Mouse (Mus musculus) heart, adult 2 months (tissue): ENCODE measurements around the gene Slc9a9. TPM values are rescaled to one million over a fixed set of nuclear protein-coding genes. Genes with fewer than 3 reads are reported as not detected.

Experiments used
- DNase-seq, 2 experiments: peaks; one replicate each; pipeline ENCODE4 v3.0.0; 2021
- H3K27ac ChIP-seq: fragments of 200-600 bp; 2 replicates; pipeline ENCODE4 v1.8.1; 2022
- H3K27me3 ChIP-seq: fragments of 200-500 bp; 2 replicates; pipeline ENCODE4 v1.6.1; 2012; ENCODE audit warnings: mild to moderate bottlenecking, low read length, inconsistent platforms, mixed read lengths; ENCODE audit not compliant: control insufficient read depth, insufficient read depth
- H3K36me3 ChIP-seq: fragments of 200-500 bp; 2 replicates; pipeline ENCODE4 v1.6.1; 2012; ENCODE audit warnings: low read length, inconsistent platforms; ENCODE audit not compliant: control insufficient read depth, insufficient read depth
- H3K4me1 ChIP-seq: fragments of 200-500 bp; 2 replicates; pipeline ENCODE4 v1.6.1; 2011; ENCODE audit warnings: low read length; ENCODE audit not compliant: control insufficient read depth, insufficient read depth
- H3K4me3 ChIP-seq: fragments of 200-600 bp; 2 replicates; pipeline ENCODE4 v1.8.1; 2022
- H3K79me2 ChIP-seq: fragments of 200-500 bp; replicated peaks from 2 replicates; pipeline ENCODE4 v1.6.1; 2012; ENCODE audit warnings: mild to moderate bottlenecking, inconsistent platforms, low read length, moderate library complexity, mixed read lengths; ENCODE audit not compliant: control insufficient read depth, insufficient read depth
- H3K9ac ChIP-seq: fragments of 200-500 bp; 2 replicates; pipeline ENCODE4 v1.6.1; 2012; ENCODE audit warnings: low read depth, mild to moderate bottlenecking, control low read depth, inconsistent platforms, low read length, mixed read lengths
- CTCF ChIP-seq: fragments of 200-600 bp; IDR thresholded peaks from 2 replicates; pipeline ENCODE4 v1.8.1; 2022; ENCODE audit warnings: antibody characterized with exemption, mild to moderate bottlenecking, moderate library complexity
- EP300 ChIP-seq: fragments of 200-500 bp; IDR thresholded peaks from 2 replicates; pipeline ENCODE4 v1.6.1; 2011; ENCODE audit warnings: low read depth, low read length, control low read depth; ENCODE audit not compliant: insufficient read depth
- POLR2A ChIP-seq: fragments of 200-500 bp; IDR thresholded peaks from 2 replicates; pipeline ENCODE4 v1.6.1; 2011; ENCODE audit warnings: mild to moderate bottlenecking, low read depth, low read length, control low read depth; ENCODE audit not compliant: insufficient read depth
- WGBS: fragments of 180-500 bp; shearing (Covaris S2); methylation state at CpG from one replicate; pipeline ENCODE4 v1.1.7; 2018; 5-methylcytosine and 5-hydroxymethylcytosine counted together
- intact Hi-C: fragments of 180-260 bp; cut with DNase I; formaldehyde crosslinking; loops from one replicate; pipeline ENCODE4 v1.15.1; 2025
- polyA plus RNA-seq: library from polyadenylated mRNA; depleted of rRNA; stranded (reverse); fragments of >200 nt; gene quantifications from 2 replicates; pipeline ENCODE4 v1.2.3, GENCODE M21; 2012
- total RNA-seq, 2 experiments: library from RNA; stranded (reverse); gene quantifications; 2 replicates each; pipeline ENCODE4 v1.2.3; 2021

Slc9a9 gene
- total and polyA plus RNA-seq, 3 experiments: 1.9 to 2.2 (median 2.0) TPM

DNA sequence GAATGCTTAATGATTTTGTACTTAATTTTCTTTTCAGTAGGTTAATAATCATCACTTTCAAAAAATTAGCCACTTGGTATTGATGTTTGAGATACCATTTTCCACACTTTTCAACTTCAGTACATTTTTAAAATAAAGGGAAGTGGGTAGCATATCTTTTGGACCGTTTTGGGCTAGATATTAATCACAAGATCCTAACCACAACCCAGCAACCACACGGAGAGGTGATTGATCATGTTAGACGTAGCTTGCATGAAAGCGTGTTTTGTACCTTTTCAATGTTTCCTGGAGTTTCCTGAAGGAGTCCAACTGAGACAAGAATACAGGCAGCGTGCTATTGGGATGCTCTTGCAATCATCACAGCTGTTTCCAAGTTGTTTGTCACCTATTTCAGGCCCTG lies 226.2 kb downstream of the Slc9a9 start:
- WGBS: 74% methylated on average over 5 of the region's 5 CpGs
- Histone ChIP-seq H3K79me2 (no peaks in the 10 kb centered on the region), H3K27me3 (no peaks in the 10 kb centered on the region), H3K27ac (no peak overlapping the region), H3K36me3 (no peaks in the 10 kb centered on the region), H3K4me1 (no peaks in the 10 kb centered on the region), H3K9ac (no peak overlapping the region), H3K4me3 (no peak overlapping the region)
- intact Hi-C loops: no loop called here
- DNase-seq: no peak
- TF ChIP-seq CTCF: no peak
- TF ChIP-seq POLR2A: no peak
- TF ChIP-seq EP300: no peak

DNA sequence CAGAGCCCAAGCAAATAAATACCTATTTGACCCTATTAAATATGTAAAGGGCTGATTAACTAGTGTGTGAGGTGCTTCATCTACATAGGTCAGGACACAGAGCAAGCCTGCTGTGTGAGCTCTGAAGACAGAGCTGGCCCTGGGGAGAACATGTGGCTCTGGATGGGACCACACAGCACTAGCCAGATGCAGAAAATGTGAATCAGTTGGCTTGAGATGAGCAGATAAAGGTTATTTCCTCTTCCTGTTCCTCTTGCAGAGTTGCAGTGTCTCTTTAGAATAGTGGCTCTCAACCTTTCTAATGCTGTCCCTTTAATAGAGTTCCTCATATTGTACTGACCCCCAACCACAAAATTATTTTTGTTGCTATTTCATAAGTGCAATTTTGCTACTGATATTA lies 234.5 kb downstream of the Slc9a9 start:
- intact Hi-C loops: no loop called here
- no peaks in the 10 kb centered on the region for H3K79me2 ChIP-seq

GRCm38 (mm10) chr9:94907020-94907610 lies 237.4 kb downstream of the Slc9a9 start:
- no peak overlapping the region for H3K4me3 ChIP-seq
- intact Hi-C loops: no loop called here
- no peak for DNase-seq
- H3K27me3 ChIP-seq: no peaks in the 10 kb centered on the region
- no peaks in the 10 kb centered on the region for H3K79me2 ChIP-seq
- 88% methylated on average over 4 of the region's 4 CpGs for WGBS
- no peak overlapping the region for H3K9ac ChIP-seq
- H3K36me3 ChIP-seq: no peaks in the 10 kb centered on the region
- no peaks in the 10 kb centered on the region for H3K4me1 ChIP-seq
- TF ChIP-seq EP300: no peak
- TF ChIP-seq CTCF: no peak
- TF ChIP-seq POLR2A: no peak
- no peak overlapping the region for H3K27ac ChIP-seq

More for the DNA sequence above, 234.5 kb downstream of the Slc9a9 start:
- Histone ChIP-seq H3K4me1 (no peaks in the 10 kb centered on the region), H3K27me3 (no peaks in the 10 kb centered on the region), H3K36me3 (no peaks in the 10 kb centered on the region), H3K9ac (no peak overlapping the region), H3K4me3 (no peak overlapping the region), H3K27ac (no peak overlapping the region)
- no peak for DNase-seq
- no peak for TF ChIP-seq CTCF

DNA sequence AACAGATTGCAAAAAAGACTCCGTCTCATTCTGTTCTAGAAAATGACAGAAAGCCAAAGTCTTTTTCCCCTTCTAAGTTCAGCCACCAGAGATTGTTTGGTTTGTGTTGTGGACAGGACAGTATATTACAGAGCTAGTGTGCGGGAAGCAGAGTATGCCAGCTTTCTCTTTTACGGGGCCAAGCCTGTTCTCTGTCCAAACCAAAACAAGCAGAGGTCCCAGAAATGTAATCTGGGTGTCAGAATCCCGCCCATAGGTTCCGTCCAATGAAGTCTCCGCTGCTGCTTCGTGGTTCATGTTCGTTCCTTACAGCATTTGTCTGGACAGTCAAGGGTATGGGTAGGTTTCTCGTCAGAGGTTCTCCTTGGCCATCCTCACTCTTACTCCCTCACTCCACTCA lies 242.4 kb downstream of the Slc9a9 start:
- intact Hi-C loops: no loop called here
- DNase-seq: peak in 1 of 2 experiments; percentile 12
- Histone ChIP-seq H3K27ac (no peak overlapping the region), H3K9ac (no peak overlapping the region), H3K79me2 (no peaks in the 10 kb centered on the region), H3K27me3 (no peaks in the 10 kb centered on the region), H3K36me3 (no peaks in the 10 kb centered on the region), H3K4me1 (no peaks in the 10 kb centered on the region), H3K4me3 (no peak overlapping the region)
- TF ChIP-seq EP300: no peak
- TF ChIP-seq CTCF: no peak
- no peak for TF ChIP-seq POLR2A
- 72% methylated on average over 9 of the region's 9 CpGs for WGBS

GRCm38 (mm10) chr9:94922062-94922461 lies 252.4 kb downstream of the Slc9a9 start:
- H3K79me2 ChIP-seq: no peaks in the 10 kb centered on the region
- H3K4me3 ChIP-seq: no peak overlapping the region
- TF ChIP-seq CTCF (no peak), POLR2A (no peak), EP300 (no peak)
- no peak overlapping the region for H3K9ac ChIP-seq
- H3K4me1 ChIP-seq: no peaks in the 10 kb centered on the region
- no peaks in the 10 kb centered on the region for H3K36me3 ChIP-seq
- WGBS: 40% methylated on average over 5 of the region's 5 CpGs
- DNase-seq: no peak
- H3K27me3 ChIP-seq: no peaks in the 10 kb centered on the region
- H3K27ac ChIP-seq: no peak overlapping the region
- intact Hi-C loops: no loop called here

- intact Hi-C loops: no loop called here
- H3K27ac ChIP-seq: no peak overlapping the region
- H3K27me3 ChIP-seq: no peaks in the 10 kb centered on the region
- TF ChIP-seq EP300: no peak
- TF ChIP-seq POLR2A: no peak
- TF ChIP-seq CTCF: no peak
- H3K4me1 ChIP-seq: no peaks in the 10 kb centered on the region
- 67% methylated on average over 3 of the region's 3 CpGs for WGBS
- no peak overlapping the region for H3K4me3 ChIP-seq
- H3K36me3 ChIP-seq: no peaks in the 10 kb centered on the region
- DNase-seq: no peak
- no peaks in the 10 kb centered on the region for H3K79me2 ChIP-seq
- H3K9ac ChIP-seq: no peak overlapping the region
These were observed 256.1 kb downstream of the Slc9a9 start for GRCm38 (mm10) chr9:94925845-94926244.
